Mouse (Mus musculus): ENCODE results near the gene Hfe. TPM values are rescaled to one million over a fixed set of nuclear protein-coding genes. Genes with fewer than 3 reads are reported as not detected.
"Not testable (repeated sequence)": the region's sequence is repeated elsewhere in the genome, so short reads cannot be mapped to it uniquely, and the experiment has no call there.

Gene Hfe
- polyA plus RNA-seq, 2 experiments: 4.5 to 10.5 TPM

GRCm38 (mm10) chr13:23687907-23688306 lies 22.7 kb downstream of the Hfe start:
- WGBS: 94% methylated on average over 7 of the region's 7 CpGs
- Histone ChIP-seq H3K4me3 (replicated peaks; ENCODE audit: low read length) (no peak overlapping the region), H3K36me3 (ENCODE audit: control insufficient read depth, insufficient read depth, low read length) (no peaks in the 10 kb centered on the region), H3K4me2 (replicated peaks; ENCODE audit: low read depth, low read length, severe bottlenecking) (no peak overlapping the region), H3K27me3 (ENCODE audit: control insufficient read depth, insufficient read depth, low read length) (no peaks in the 10 kb centered on the region), H3K4me1 (ENCODE audit: control insufficient read depth, insufficient read depth, low read length) (peaks cover 14% of the 10 kb centered on the region), H3K27ac (replicated peaks; ENCODE audit: low read depth, low read length) (no peak overlapping the region), H3K9me3 (ENCODE audit: control insufficient read depth, low read length) (no peaks in the 10 kb centered on the region), H3K9ac (ENCODE audit: low read depth, low read length, severe bottlenecking) (no peak overlapping the region)
- no peak for ATAC-seq (ENCODE audit: low FRiP score, low read depth)
- DNase-seq (ENCODE audit: low spot score): no peak
- TF ChIP-seq POLR2A (IDR thresholded peaks at IDR 0.05; ENCODE audit: borderline replicate concordance, extremely low read depth, insufficient read depth, insufficient read length): no peak

DNA sequence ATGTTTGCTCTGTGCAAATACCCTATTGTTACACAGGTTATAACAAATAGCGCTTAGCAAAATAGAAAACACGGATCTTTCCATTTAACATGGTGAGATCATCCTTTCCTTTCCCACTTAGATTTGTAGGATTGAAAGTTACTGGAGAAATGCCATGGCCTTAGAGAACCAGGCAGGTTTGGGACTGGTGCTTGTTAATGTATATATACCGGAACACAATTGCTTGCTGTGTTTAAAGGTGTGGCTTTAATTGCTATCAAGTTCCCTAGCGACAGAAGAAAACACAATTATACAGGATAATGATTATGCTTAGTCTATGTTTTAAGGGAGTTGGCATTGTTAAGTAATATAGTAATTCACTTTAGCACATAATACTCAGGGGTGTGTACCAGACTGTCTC lies 23.5 kb downstream of the Hfe start:
- WGBS: 74% methylated on average over 4 of the region's 4 CpGs
- no peak overlapping the region for H3K4me3 ChIP-seq (replicated peaks; ENCODE audit: low read length)

GRCm38 (mm10) chr13:23685966-23686365 lies 24.7 kb downstream of the Hfe start:
- peak overlapping the region; percentile 57 for H3K9ac ChIP-seq (ENCODE audit: low read depth, low read length, severe bottlenecking)
- ATAC-seq (ENCODE audit: low FRiP score, low read depth) (no peak), DNase-seq (ENCODE audit: low spot score) (peak; percentile 29)
- WGBS: 48% methylated on average over 4 of the region's 4 CpGs
- peak overlapping the region; percentile 97 for H3K27ac ChIP-seq (replicated peaks; ENCODE audit: low read depth, low read length)
- H3K27me3 ChIP-seq (ENCODE audit: control insufficient read depth, insufficient read depth, low read length): no peaks in the 10 kb centered on the region
- H3K9me3 ChIP-seq (ENCODE audit: control insufficient read depth, low read length): no peaks in the 10 kb centered on the region
- H3K36me3 ChIP-seq (ENCODE audit: control insufficient read depth, insufficient read depth, low read length): no peaks in the 10 kb centered on the region
- peak overlapping the region; percentile 52 for H3K4me2 ChIP-seq (replicated peaks; ENCODE audit: low read depth, low read length, severe bottlenecking)
- peak overlapping the region; percentile 45 for H3K4me3 ChIP-seq (replicated peaks; ENCODE audit: low read length)
- no peak for TF ChIP-seq POLR2A (IDR thresholded peaks at IDR 0.05; ENCODE audit: borderline replicate concordance, extremely low read depth, insufficient read depth, insufficient read length)
- peaks cover 18% of the 10 kb centered on the region for H3K4me1 ChIP-seq (ENCODE audit: control insufficient read depth, insufficient read depth, low read length)

More for the DNA sequence above, 23.5 kb downstream of the Hfe start:
- H3K4me1 ChIP-seq (ENCODE audit: control insufficient read depth, insufficient read depth, low read length): peaks cover 18% of the 10 kb centered on the region
- no peak for ATAC-seq (ENCODE audit: low FRiP score, low read depth)
- peak; percentile 29 for DNase-seq (ENCODE audit: low spot score)
- H3K27ac ChIP-seq (replicated peaks; ENCODE audit: low read depth, low read length): no peak overlapping the region
- H3K9ac ChIP-seq (ENCODE audit: low read depth, low read length, severe bottlenecking): no peak overlapping the region
- H3K27me3 ChIP-seq (ENCODE audit: control insufficient read depth, insufficient read depth, low read length): no peaks in the 10 kb centered on the region
- TF ChIP-seq POLR2A (IDR thresholded peaks at IDR 0.05; ENCODE audit: borderline replicate concordance, extremely low read depth, insufficient read depth, insufficient read length): no peak
- H3K4me2 ChIP-seq (replicated peaks; ENCODE audit: low read depth, low read length, severe bottlenecking): no peak overlapping the region; the same call in 1 of the 2 replicates
- H3K36me3 ChIP-seq (ENCODE audit: control insufficient read depth, insufficient read depth, low read length): no peaks in the 10 kb centered on the region
- no peaks in the 10 kb centered on the region for H3K9me3 ChIP-seq (ENCODE audit: control insufficient read depth, low read length)

GRCm38 (mm10) chr13:23685121-23685861 lies 25.4 kb downstream of the Hfe start:
- peak overlapping the region; percentile 45 for H3K4me3 ChIP-seq (replicated peaks; ENCODE audit: low read length)
- no peak for TF ChIP-seq POLR2A (IDR thresholded peaks at IDR 0.05; ENCODE audit: borderline replicate concordance, extremely low read depth, insufficient read depth, insufficient read length)
- 10% methylated on average over 15 of the region's 15 CpGs for WGBS
- DNase-seq (ENCODE audit: low spot score) (peak; percentile 56), ATAC-seq (ENCODE audit: low FRiP score, low read depth) (no peak)
- H3K36me3 ChIP-seq (ENCODE audit: control insufficient read depth, insufficient read depth, low read length): no peaks in the 10 kb centered on the region
- H3K4me1 ChIP-seq (ENCODE audit: control insufficient read depth, insufficient read depth, low read length): peaks cover 18% of the 10 kb centered on the region
- no peaks in the 10 kb centered on the region for H3K27me3 ChIP-seq (ENCODE audit: control insufficient read depth, insufficient read depth, low read length)
- H3K9ac ChIP-seq (ENCODE audit: low read depth, low read length, severe bottlenecking): peak overlapping the region; percentile 57
- H3K9me3 ChIP-seq (ENCODE audit: control insufficient read depth, low read length): no peaks in the 10 kb centered on the region
- peak overlapping the region; percentile 52 for H3K4me2 ChIP-seq (replicated peaks; ENCODE audit: low read depth, low read length, severe bottlenecking)
- H3K27ac ChIP-seq (replicated peaks; ENCODE audit: low read depth, low read length): peak overlapping the region; percentile 97

- whole genome bisulfite sequencing: under 1% methylated on average over 8 of the region's 37 CpGs
- DNase-seq (ENCODE audit: low spot score): peak; percentile 80
- H3K36me3 ChIP-seq (ENCODE audit: control insufficient read depth, insufficient read depth, low read length); H3K9me3 ChIP-seq (ENCODE audit: control insufficient read depth, low read length); H3K27me3 ChIP-seq (ENCODE audit: control insufficient read depth, insufficient read depth, low read length): not testable (repeated sequence)
- peak overlapping the region; percentile 45 for H3K4me3 ChIP-seq (replicated peaks; ENCODE audit: low read length)
- peak overlapping the region; percentile 57 for H3K9ac ChIP-seq (ENCODE audit: low read depth, low read length, severe bottlenecking)
- ATAC-seq (ENCODE audit: low FRiP score, low read depth): peak; percentile 5; the same call in 1 of the 2 replicates
- peak; percentile 56; the same call in 1 of the 2 replicates for TF ChIP-seq POLR2A (IDR thresholded peaks at IDR 0.05; ENCODE audit: borderline replicate concordance, extremely low read depth, insufficient read depth, insufficient read length)
- H3K27ac ChIP-seq (replicated peaks; ENCODE audit: low read depth, low read length): peak overlapping the region; percentile 97
- peaks cover 18% of the 10 kb centered on the region for H3K4me1 ChIP-seq (ENCODE audit: control insufficient read depth, insufficient read depth, low read length)
- H3K4me2 ChIP-seq (replicated peaks; ENCODE audit: low read depth, low read length, severe bottlenecking): peak overlapping the region; percentile 52
These were observed 26.2 kb downstream of the Hfe start for GRCm38 (mm10) chr13:23684295-23684945.

Data from limb, embryonic 14.5 days (tissue).